Mouse (Mus musculus): ENCODE data around the gene Gprin1.

The Gprin1 gene

DNA sequence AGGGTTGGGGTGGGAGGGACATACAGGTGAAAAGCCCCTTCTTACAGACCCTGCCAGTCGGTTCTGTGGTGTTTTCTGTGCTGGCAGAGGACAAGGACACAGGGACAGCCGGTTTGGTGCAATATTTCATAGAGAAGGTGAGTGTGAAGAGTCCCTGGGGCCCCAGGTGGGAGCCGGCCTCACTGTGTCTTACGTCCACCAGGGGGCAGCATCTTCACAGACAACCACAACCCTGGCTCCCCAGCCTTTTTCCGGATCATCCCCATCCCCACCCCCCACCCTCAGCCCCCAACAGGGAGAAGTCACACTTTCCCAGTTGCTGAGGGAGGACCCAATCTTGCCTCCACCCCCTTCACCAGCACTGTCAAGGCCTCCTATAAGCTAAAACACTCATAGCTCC lies 32.8 kb downstream of the Gprin1 start:
- peak; percentile 79 to 85 for DNase-seq

DNA sequence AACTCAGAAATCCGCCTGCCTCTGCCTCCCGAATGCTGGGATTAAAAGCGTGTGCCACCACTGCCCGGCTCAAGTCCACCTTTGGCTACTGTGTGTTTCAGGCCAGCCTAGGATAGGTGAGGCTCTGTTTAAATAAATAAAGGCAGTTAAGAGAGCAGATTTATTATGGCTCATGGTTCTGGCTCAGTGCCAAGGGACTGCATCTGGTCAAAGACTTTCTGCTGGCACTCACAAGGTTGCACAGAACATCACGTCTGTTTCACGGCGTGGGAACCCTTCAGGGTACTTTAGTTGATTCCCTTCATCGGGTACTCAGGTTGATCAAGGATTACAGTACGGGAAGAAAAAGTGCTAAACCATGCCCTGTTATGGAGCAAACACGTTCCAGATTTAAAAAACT lies 34.7 kb downstream of the Gprin1 start:
- DNase-seq = no peak

DNA sequence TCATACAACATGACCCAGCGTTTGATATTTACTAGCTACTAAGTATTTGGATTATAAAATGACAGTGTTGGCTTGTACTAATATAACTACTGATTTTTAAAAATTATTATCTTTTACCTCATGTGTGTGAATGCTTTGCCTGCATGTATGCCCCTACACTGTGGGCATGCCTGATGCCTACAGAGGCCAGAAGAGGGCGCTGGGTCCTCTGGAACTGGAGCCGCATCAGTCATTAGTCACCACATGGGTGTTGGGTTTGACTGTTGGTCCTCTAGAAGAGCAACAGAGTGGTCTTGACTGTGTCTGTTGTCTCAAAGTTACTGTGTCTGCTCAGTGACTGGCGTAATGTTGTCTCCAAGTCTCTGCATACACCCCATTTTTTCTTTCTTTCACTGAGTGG lies 35.3 kb downstream of the Gprin1 start:
- DNase-seq = peak in 1 of 2 experiments; percentile 55

DNA sequence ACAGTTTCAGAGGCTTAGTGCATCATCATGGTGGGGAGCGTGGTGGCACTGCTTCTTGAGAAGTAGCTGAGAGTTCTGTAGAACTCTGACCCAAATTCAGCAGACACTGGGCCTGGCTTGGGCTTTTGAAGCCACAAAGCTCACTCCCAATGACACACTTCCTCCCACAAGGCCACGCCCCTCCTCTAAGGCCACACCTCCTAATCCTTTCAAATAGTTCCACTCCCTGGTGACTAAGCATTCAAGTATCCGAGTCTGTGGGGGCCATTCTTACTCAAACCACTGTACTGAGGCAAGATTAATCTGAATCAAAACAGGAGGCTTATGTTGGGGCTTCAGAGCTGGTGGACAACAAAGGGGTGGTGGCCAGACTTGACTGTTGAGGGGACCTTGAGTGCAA lies 38.8 kb downstream of the Gprin1 start:
- DNase-seq = no peak

DNA sequence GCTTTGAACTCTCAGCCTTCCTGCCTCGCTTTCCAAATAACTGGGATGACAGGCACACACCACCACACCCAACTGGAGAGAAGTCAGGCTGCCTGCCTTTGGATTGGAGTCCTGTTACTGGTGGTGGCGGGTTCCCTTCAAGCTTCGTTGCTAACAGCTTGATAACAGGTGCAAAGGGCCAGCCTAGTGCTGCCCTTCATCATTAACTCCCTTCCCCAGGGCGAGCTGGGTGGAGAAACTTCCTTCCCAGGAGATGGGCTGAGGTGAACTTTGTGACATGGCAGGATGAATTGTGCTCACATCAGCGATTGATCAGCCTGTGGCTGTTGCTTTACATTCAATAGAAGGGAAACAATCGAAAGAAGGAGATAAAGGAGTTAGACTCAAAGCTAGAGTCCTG lies 44.8 kb downstream of the Gprin1 start:
- DNase-seq = no peak

DNA sequence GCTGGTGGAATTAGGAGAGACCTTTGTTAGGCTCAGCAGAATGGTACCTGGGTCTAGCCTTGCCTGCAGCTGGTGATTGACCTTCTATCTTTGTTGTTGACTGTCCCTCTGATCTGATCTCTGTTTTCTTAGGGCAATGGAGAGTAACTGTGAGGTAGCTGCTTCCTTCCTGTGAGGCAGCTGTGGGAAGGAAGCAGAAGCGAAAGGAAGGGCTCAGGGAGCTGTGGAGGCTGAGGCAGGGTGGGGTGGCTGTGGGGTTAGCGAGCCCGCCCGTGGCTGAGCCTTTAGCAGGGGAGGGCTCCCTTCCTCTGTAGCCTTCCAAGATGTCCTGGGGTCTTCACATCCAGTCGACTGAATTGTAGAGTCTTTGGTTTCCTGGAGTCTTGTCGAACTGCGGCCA lies 47.2 kb downstream of the Gprin1 start:
- DNase-seq = no peak

DNA sequence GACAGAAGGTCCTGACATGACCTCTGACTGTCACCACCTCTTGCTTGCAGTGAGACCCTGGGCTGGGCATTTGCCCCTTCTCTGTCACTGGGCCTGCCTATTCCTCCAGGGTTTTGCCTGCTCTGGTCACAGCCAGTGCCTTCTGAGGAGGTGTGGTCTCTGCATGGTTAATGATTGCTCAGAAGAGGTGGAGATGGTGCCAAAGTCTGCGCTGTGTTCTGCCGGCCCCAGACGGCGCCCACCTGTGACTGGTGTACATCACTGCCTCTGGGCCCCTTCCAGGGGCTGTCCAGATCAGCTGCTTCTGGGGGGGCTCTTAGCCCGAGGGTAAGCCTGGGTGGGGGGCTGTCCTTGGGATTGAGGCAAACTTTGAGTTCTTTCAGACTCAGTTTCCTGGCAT lies 48.4 kb downstream of the Gprin1 start, which contains the start of gene Cdhr2:
TSS of gene Cdhr2 (plus strand) at position 219 of the 400 bp plus-strand sequence.
- DNase-seq = no peak

DNA sequence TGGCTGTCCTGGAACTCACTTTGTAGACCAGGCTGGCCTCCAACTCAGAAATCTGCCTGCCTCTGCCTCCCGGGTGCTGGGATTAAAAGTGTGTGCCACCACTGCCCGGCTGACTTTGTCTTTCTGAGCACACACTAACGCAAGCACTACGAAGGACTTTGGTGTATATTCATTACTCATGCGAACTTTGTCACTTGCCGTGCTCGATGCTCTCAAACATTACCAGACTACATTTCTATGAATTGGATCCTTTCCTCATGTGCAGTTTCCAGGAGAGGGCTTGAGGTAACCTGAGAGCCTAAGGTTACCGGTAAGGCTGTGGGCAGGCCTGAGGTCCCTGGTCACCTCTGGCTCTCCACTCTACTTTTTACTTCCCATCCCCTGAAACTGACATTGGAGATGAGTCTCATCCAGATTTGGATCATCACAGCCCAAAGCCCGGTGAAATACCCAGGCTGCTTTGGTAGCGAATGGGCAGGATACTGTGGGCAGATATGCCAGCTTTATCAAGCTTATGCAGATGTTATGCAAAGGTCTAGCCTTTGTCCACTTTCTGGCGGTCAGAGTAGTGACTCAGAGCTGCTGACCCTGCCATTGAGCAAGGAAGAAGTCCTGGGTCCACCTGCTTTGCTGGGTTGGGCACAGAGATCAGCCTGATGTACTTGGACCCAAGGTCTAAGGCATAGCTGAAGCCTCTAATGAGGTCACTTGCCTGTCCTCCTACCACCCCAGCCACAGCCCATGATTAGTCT lies 54.0 kb downstream of the Gprin1 start:
- no peak for DNase-seq

DNA sequence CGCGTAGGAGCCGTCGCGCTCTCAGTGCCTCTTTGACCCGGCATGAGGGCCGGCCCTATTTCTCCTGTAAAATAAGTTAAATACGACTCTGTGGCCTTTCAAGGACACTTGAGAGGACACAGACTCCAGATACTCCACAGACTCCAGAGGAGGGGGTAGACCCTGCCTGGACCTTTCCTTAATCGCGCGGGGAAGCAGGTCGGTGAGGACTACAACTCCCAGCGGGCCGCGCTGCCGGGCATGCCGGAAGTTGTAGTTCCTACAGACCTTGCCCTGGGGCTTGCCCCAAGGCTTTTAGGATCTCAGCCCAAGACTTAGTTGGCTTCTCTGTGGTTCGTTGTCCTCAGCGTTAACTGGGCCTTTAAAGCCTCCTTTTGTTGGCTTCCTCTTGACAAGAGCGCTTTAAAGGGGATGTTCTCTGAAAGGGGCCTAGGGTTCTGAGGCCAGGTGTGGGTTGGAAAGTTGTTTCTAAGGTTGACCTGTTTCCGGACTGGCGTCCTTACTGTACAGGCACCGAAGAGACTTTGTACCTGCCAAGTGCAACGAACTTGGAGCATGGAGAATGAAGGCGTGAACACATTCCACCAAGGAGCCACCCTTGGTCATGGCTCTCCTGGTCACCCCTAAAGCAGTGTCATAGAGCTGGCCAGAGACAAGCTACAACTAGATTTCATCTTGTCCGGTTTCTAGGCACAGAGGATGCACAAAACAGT lies 55.2 kb downstream of the Gprin1 start:
- peak in 1 of 2 experiments; percentile 91 for DNase-seq

DNA sequence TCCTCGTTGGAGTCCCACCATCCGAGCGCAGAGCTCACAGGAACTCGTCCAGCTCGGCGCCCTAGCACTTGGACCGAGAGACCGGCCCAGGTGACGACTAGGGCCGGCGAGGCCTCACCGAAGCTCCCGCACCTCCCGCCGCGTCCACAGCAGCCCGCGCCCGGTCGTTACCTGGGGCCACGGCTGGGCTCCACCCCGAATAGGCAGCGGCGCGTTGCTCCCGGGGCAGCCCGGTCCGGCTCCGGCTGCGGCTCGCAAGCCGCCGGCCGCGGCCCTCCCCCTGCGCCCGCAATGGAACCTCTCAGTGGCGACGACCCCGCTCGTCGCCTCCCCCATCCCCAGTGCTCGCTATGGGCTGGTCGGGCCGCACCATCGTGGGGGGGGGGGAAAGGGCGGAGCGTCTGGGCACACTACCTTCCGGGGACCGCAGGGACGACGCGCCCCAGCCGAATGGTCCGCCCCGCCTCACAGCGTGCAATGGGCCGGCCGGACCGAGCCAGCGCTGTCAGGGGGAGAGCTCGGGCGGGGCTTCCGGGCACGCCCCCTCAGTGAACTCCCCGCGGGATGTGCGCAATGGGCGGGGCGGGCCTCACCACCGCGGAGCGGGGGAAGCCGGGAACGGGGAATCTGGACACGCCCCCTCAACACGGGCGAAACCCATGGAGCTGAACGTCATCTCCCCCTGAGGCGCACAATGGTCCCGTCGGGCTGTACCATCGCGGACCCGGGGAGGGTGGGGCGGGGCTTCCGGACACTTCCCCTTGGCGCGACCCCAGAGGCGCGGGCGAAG lies 55.9 kb downstream of the Gprin1 start, which contains the start of gene Rnf44:
TSS of gene Rnf44 (minus strand) at position 350 of the 790 bp plus-strand sequence.
- peak; percentile 98 to 99 for DNase-seq

DNA sequence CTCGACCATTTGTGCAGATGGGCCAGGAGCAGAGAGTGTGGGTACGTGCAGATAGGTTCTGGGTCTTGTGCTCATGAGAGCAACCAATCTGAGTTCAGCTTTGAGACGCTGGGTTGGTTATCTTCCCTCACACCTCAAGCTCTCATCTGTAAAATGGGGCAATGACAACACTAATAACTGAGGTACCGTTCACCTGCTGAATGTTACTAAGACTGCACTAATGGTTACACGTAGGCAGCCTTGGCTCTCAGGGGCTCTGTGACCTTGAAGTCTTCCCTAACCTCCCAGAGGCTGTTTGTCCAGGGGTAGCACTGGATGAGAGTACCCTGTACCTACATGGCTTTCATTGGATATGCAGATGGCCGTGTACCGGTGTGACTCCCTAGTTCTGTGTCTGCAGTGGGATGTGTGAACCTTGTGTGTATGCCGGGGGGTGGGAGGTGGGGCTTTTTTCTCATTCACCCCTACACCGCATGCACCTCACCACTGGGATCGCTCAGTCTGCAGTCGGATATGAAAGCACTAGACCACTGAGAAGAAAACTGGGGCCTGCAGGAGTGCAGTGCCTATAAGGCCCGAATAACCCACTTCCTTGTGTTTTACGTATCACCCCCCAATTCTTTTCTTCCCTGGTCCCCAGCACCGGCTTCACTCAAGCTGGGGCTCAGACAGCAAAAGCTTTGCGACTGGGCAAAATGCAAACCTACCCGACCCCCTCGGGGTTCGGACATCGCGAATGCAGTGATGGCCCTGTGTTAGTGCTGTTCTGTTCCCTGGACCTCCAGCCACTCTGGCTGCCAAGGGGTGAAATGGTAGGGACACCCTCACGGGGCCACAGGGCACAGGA lies 56.7 kb downstream of the Gprin1 start:
- no peak for DNase-seq

DNA sequence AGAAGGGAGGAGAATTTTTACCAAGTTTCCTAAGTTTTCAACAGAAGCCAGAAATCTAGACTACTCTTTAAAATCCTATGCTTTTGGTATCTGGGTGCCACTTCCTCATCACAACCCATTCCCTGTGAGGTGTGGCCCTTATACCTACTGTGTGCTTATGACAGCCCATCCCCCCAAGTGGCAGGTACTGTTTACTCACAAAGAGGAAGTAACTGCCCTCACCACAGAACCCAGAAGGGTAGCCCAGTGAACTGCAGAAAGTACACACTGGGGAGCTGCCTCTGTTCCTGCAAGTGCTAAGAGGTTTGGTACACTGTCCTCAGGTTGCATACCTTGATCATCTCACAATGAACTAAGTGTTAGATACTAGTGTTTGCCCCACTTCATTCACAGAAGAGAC lies 57.9 kb downstream of the Gprin1 start:
- DNase-seq = no peak

DNA sequence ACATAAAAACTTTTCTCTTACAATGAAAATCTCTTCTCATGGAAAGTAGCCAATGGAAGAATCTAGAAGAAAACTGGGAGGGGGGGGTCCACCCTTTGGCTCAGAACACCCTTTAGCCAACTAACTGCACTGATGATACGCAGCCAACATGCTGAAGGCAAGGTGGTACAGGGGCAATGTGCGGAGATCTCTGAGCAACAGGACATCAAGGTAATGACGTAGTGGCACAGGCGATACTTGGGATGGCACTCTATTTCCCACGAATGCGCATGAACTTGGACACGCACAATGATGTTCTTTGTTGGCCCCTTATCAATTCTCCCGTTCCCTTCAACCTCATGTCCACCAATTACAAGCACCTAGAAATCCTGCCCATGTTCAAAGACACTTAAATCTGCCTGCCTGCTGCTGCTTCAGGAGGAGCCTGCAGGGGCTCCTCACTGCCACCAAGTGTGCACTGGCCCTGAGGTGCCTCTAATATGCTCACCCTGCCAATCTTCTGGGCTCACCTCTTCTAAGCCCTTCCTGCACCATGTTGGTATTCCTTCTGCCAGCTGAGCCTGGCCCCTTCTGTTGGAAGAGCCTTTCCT lies 59.4 kb downstream of the Gprin1 start:
- DNase-seq = no peak

DNA sequence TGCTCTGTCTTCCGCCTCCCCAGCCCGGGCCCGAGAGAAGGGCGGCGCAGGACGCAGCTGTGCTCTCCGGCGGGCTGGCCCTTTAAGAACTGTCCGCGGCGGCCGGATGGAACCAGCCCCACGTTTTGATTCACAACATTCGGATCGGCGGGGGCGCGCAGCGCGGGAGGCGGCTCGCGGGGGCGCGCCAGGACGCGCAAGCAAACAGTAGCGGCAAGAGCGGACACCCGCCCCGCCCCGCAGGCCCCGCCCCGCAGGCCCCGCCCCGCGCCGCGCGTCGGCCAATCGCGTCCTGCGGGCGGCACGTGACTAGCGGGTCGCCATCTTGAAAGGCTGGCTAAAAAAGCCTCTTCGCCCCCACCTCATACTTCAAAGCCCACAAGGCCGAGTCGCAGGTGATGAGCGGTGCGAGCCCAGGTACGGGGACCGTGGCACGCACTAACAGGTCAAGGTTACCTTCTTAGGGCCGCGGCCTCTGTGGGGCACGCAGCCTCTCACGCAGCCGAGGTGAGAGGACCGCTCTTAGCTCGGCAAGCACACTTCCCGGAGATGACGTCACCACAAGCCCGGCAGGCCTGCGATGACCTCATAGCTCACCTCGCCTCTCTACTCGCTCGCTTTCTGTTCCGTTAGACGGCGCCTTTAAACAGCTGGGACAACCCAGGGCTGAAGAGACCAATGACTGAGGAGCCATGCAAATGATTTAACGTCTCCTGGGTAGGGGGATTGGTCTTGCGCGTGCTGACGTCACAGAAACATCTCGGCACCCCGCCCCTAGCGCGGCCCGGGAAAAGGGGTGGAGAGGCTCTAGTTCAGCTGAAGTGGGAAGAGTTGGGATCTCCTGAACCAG lies 61.9 kb downstream of the Gprin1 start:
- peak; percentile 99 for DNase-seq

DNA sequence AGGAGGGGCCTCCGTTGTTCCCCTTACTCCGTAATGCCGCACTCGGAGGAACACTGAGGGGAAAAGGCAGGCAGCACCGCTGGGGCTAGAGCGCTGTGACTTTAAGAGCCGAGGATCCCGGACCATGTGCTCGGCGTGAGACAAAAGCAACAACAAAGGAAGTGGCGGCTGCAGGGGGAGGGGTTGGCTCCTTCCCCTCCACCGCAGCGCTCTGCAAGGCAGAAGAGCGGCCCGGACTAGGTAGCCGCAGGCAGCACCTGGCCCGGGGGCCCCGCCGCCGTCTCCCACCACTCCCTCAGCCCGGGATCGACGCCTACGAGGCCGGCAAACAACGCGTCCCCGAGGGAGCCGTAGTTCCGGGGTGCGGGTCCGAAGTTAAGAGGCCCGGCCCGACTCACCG lies 62.6 kb downstream of the Gprin1 start:
- DNase-seq = peak; percentile 74 to 81

All from cerebellum, postnatal 25 days (tissue).